19 mouse cellular contexts compared by ENCODE assay signal in the genomic region with DNA sequence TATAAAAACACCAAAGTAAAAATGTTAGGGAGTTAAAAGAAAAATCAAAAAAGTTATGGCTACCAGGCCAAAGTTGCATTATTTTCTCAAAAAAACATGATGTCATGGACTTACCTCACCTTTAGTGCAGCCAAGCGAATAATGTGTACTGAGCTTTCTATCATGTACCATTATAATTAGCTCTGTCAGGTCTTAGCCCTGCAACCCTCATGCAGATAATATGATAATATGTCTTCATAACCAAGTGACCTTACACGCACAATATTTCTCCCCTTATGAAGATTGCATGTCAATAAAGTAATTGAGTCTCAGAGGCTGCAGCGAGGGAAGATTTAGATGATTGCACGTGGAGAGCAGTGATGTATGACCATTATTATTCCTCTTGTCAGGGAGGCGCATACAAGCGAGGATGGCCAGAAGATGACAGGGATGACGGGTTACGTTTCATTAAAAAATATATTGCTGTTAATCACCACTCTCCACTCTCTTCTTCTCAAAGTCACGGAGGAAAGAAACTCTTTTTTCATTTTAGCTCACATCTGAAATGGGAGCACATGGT.
DNase-seq lines count a peak whose midpoint lies in the region; ATAC-seq lines count a peak whose summit lies in the region.
"Had no signal": no experiment of that assay in that cellular context is flagged by ENCODE, and none has a peak within 500 bp of the region (broad histone marks: within the 10 kb centered on the region; RNA-seq: fewer than 3 reads in every experiment).

No protein-coding gene starts in this region.

- peak; percentile 66 for ATAC-seq in hindbrain, embryonic 12.5 days (ENCODE audit: low FRiP score)
- ATAC-seq in hindbrain, embryonic 11.5 days (ENCODE audit: low FRiP score) = no peak
- no peak for ATAC-seq in kidney, embryonic 16.5 days (ENCODE audit: low FRiP score, low TSS enrichment)
- ATAC-seq in hindbrain, embryonic 15.5 days (ENCODE audit: low FRiP score, low read depth) = peak; percentile 65
- ATAC-seq in stomach, embryonic 16.5 days (ENCODE audit: insufficient read depth, low FRiP score) = peak; percentile 20; the same call in 1 of the 2 replicates
- ATAC-seq in inflammation-experienced regulatory T-cells, adult 6 months = no peak
- ATAC-seq: forebrain, embryonic 15.5 days had no signal

- WGBS in hindbrain, embryonic 12.5 days = 56% methylated on average over 9 of the region's 9 CpGs
- WGBS in hindbrain, embryonic 11.5 days = 69% methylated on average over 9 of the region's 9 CpGs
- WGBS in kidney, embryonic 16.5 days = 67% methylated on average over 9 of the region's 9 CpGs
- 58% methylated on average over 9 of the region's 9 CpGs for WGBS in hindbrain, embryonic 15.5 days
- WGBS in stomach, embryonic 16.5 days = 70% methylated on average over 9 of the region's 9 CpGs

- no peak overlapping the region for H3K4me2 ChIP-seq in hindbrain, embryonic 12.5 days (replicated peaks)
- no peak overlapping the region for H3K4me2 ChIP-seq in hindbrain, embryonic 11.5 days (replicated peaks; ENCODE audit: low read depth, low read length)
- no peak overlapping the region for H3K4me2 ChIP-seq in kidney, embryonic 16.5 days (replicated peaks; ENCODE audit: low read depth, low read length)
- no peak overlapping the region for H3K4me2 ChIP-seq in hindbrain, embryonic 15.5 days
- H3K4me2 ChIP-seq in stomach, embryonic 16.5 days (ENCODE audit: low read depth, low read length) = peak overlapping the region; percentile 13; the same call in 1 of the 2 replicates
- H3K4me2 ChIP-seq: embryonic facial prominence, embryonic 12.5 days; forebrain, embryonic 15.5 days; heart, embryonic 11.5 days; heart, embryonic 15.5 days had no signal

- H3K4me1 ChIP-seq in hindbrain, embryonic 12.5 days = peaks cover 5% of the 10 kb centered on the region; the same call in 1 of the 2 replicates
- H3K4me1 ChIP-seq in hindbrain, embryonic 11.5 days (replicated peaks; ENCODE audit: control insufficient read depth, insufficient read depth, low read length) = no peaks in the 10 kb centered on the region
- H3K4me1 ChIP-seq in kidney, embryonic 16.5 days (ENCODE audit: insufficient read depth, low read length) = peaks cover 10% of the 10 kb centered on the region
- peaks cover 9% of the 10 kb centered on the region; the same call in 1 of the 2 replicates for H3K4me1 ChIP-seq in hindbrain, embryonic 15.5 days (replicated peaks)
- H3K4me1 ChIP-seq in stomach, embryonic 16.5 days (ENCODE audit: control insufficient read depth, insufficient read depth, low read length) = peaks cover 12% of the 10 kb centered on the region
- H3K4me1 ChIP-seq: forebrain, embryonic 15.5 days; heart, embryonic 15.5 days had no signal

- no peak overlapping the region for H3K4me3 ChIP-seq in hindbrain, embryonic 12.5 days
- H3K4me3 ChIP-seq in hindbrain, embryonic 11.5 days (ENCODE audit: low read depth, low read length) = no peak overlapping the region
- H3K4me3 ChIP-seq in kidney, embryonic 16.5 days (ENCODE audit: low read length) = no peak overlapping the region
- H3K4me3 ChIP-seq in hindbrain, embryonic 15.5 days = no peak overlapping the region
- H3K4me3 ChIP-seq in stomach, embryonic 16.5 days (replicated peaks; ENCODE audit: low read length) = no peak overlapping the region
- H3K4me3 ChIP-seq: embryonic facial prominence, embryonic 12.5 days; forebrain, embryonic 15.5 days; heart, embryonic 15.5 days had no signal

- no peak overlapping the region for H3K27ac ChIP-seq in hindbrain, embryonic 12.5 days
- H3K27ac ChIP-seq in hindbrain, embryonic 11.5 days (ENCODE audit: low read depth, low read length) = no peak overlapping the region
- peak overlapping the region; percentile 5; the same call in 1 of the 2 replicates for H3K27ac ChIP-seq in kidney, embryonic 16.5 days (ENCODE audit: low read length)
- H3K27ac ChIP-seq in hindbrain, embryonic 15.5 days (replicated peaks) = peak overlapping the region; percentile 9; the same call in 1 of the 2 replicates
- H3K27ac ChIP-seq in stomach, embryonic 16.5 days (ENCODE audit: low read length) = peak overlapping the region; percentile 39
- H3K27ac ChIP-seq: embryonic facial prominence, embryonic 12.5 days; forebrain, embryonic 15.5 days; heart, embryonic 15.5 days had no signal

- H3K27me3 ChIP-seq in hindbrain, embryonic 12.5 days = no peaks in the 10 kb centered on the region
- no peaks in the 10 kb centered on the region for H3K27me3 ChIP-seq in hindbrain, embryonic 11.5 days (ENCODE audit: control insufficient read depth, insufficient read depth, low read length)
- H3K27me3 ChIP-seq in kidney, embryonic 16.5 days (ENCODE audit: insufficient read depth, low read length) = no peaks in the 10 kb centered on the region
- no peaks in the 10 kb centered on the region for H3K27me3 ChIP-seq in hindbrain, embryonic 15.5 days
- no peaks in the 10 kb centered on the region for H3K27me3 ChIP-seq in stomach, embryonic 16.5 days (ENCODE audit: control insufficient read depth, insufficient read depth, low read length)
- H3K27me3 ChIP-seq: embryonic facial prominence, embryonic 12.5 days; forebrain, embryonic 15.5 days; heart, embryonic 15.5 days had no signal

- no peak for DNase-seq in hindbrain, embryonic 11.5 days (ENCODE audit: low spot score)
- DNase-seq in kidney, adult 11 months = no peak
- DNase-seq in left cerebral cortex, postnatal 25 days (ENCODE audit: low spot score in 2 of 2) = no peak
- DNase-seq: adrenal gland, postnatal 14 days; cerebellum, adult 11-12 months; cerebellum, adult 9-10 months; cerebellum, postnatal 25 days; gastrocnemius, postnatal 36 days; heart, adult 18-20 months; heart, postnatal 14 days had no signal

- intact Hi-C loops in left cerebral cortex, postnatal 25 days (cut with DNase I) = no loop called here

- H3K9ac ChIP-seq in hindbrain, embryonic 12.5 days = no peak overlapping the region
- H3K9ac ChIP-seq in hindbrain, embryonic 11.5 days (ENCODE audit: low read depth, low read length) = no peak overlapping the region
- no peak overlapping the region for H3K9ac ChIP-seq in kidney, embryonic 16.5 days (replicated peaks; ENCODE audit: low read length)
- H3K9ac ChIP-seq in hindbrain, embryonic 15.5 days = no peak overlapping the region
- no peak overlapping the region for H3K9ac ChIP-seq in stomach, embryonic 16.5 days (ENCODE audit: low read length)
- H3K9ac ChIP-seq: embryonic facial prominence, embryonic 12.5 days; forebrain, embryonic 15.5 days; heart, embryonic 15.5 days had no signal

- no peaks in the 10 kb centered on the region for H3K36me3 ChIP-seq in hindbrain, embryonic 12.5 days
- no peaks in the 10 kb centered on the region for H3K36me3 ChIP-seq in hindbrain, embryonic 11.5 days (ENCODE audit: control insufficient read depth, insufficient read depth, low read length)
- H3K36me3 ChIP-seq in kidney, embryonic 16.5 days (ENCODE audit: insufficient read depth, low read length) = no peaks in the 10 kb centered on the region
- no peaks in the 10 kb centered on the region for H3K36me3 ChIP-seq in hindbrain, embryonic 15.5 days
- no peaks in the 10 kb centered on the region for H3K36me3 ChIP-seq in stomach, embryonic 16.5 days (ENCODE audit: control insufficient read depth, insufficient read depth, low read length)
- H3K36me3 ChIP-seq: embryonic facial prominence, embryonic 12.5 days; forebrain, embryonic 15.5 days; heart, embryonic 15.5 days had no signal

- H3K9me3 ChIP-seq in hindbrain, embryonic 12.5 days (replicated peaks) = no peaks in the 10 kb centered on the region
- H3K9me3 ChIP-seq in hindbrain, embryonic 11.5 days (ENCODE audit: control insufficient read depth, low read length) = no peaks in the 10 kb centered on the region
- H3K9me3 ChIP-seq in kidney, embryonic 16.5 days (ENCODE audit: low read length) = no peaks in the 10 kb centered on the region
- H3K9me3 ChIP-seq in hindbrain, embryonic 15.5 days = no peaks in the 10 kb centered on the region
- no peaks in the 10 kb centered on the region for H3K9me3 ChIP-seq in stomach, embryonic 16.5 days (replicated peaks; ENCODE audit: control insufficient read depth, low read length)
- H3K9me3 ChIP-seq: embryonic facial prominence, embryonic 12.5 days; forebrain, embryonic 15.5 days; heart, embryonic 15.5 days had no signal

Comparison
In these comparisons a context has a peak if more than half of its experiments do, and no peak if none do; other contexts are left out.
1. ATAC-seq: peak in hindbrain, embryonic 12.5 days (single experiment), hindbrain, embryonic 15.5 days (single experiment) and stomach, embryonic 16.5 days (single experiment); none in hindbrain, embryonic 11.5 days (single experiment), kidney, embryonic 16.5 days (single experiment) and inflammation-experienced regulatory T-cells, adult 6 months (single experiment).
2. H3K27ac ChIP-seq: peak in kidney, embryonic 16.5 days (single experiment), hindbrain, embryonic 15.5 days (single experiment) and stomach, embryonic 16.5 days (single experiment); none in hindbrain, embryonic 12.5 days (single experiment) and hindbrain, embryonic 11.5 days (single experiment).